Mouse (Mus musculus): ENCODE results near the gene Nhlrc3. TPM values are rescaled to one million over a fixed set of nuclear protein-coding genes. Genes with fewer than 3 reads are reported as not detected.

The Nhlrc3 gene
- polyA plus RNA-seq (2016; fragmentation: Nextera tagmentation; extraction: Ambion mirVana), result 9.3 and 9.9 TPM in 2 replicates

DNA sequence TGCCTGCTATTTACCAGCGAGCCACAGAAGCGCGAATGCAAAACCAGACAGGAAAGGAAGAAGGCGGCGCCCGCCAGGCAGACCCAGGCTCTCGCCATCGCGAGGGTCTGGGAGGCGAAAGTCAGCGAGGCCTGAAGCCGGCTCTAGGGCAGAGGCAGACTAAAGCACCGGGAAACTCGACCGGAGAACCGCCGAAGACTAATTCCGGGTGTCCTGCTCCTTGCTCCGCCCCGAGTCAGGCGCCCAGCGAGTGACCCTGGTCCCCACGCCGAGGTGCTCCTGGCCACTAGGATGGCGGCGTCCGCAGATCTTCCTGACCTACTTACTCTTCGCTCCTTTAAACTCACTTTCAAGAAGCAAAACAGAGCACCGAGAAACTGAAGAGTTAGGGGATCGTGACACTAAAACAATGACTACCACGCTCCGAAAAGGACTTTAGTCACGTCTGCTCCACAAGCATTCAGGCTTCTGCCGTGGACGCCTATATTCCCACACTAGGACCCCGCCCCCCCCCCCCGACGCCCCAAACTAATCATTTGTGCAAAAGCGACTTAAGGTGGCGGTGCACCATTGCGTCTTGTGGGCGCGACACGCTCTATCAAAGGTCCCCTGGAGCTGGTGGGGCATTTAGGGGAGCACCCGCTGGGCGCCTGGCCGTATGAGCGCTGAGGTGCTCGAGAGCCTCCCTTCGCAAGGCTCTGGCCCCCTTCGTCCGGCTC lies at the start of gene Nhlrc3, which contains the start of gene Proser1:
TSS of gene Nhlrc3 (minus strand) at position 287 of the 719 bp plus-strand sequence.
TSS of gene Proser1 (plus strand) at position 621 of the 719 bp plus-strand sequence.
- Histone ChIP-seq H3K36me3 (peaks cover 30% of the 10 kb centered on the region), H3K4me3 (peak within 1 kb of the TSS; percentile 83), H3K27ac (peak within 1 kb of the TSS; percentile 96), H3K4me1 (replicated peaks) (peaks cover 41% of the 10 kb centered on the region), H3K9me3 (no peaks in the 10 kb centered on the region), H3K27me3 (ENCODE audit: insufficient read depth, poor library complexity, severe bottlenecking) (no peaks in the 10 kb centered on the region)
- under 1% methylated on average over 52 of the region's 52 CpGs for WGBS
- peak; percentile 93 for DNase-seq (ENCODE audit: low spot score)

DNA sequence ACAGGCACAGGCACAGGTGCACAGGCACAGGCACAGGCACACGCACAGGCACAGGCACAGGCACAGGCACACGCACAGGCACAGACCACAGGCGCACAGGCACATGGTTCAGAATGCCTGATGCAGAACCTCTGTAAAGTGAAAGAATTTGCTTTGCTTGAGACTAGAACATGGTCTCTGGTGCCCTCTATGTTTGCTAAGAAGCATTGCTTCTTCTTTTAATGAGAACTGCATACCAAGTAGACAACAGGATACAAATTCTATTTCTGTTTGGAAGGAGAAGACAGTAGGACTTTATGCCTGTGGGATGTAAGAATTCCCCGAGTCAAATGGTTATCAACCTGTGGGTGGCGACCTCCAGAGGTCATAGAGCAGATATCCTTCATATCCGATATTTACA lies 39.3 kb upstream of the Nhlrc3 start:
- no peak for DNase-seq (ENCODE audit: low spot score)
- no peak overlapping the region for H3K27ac ChIP-seq
- WGBS, result 75% methylated on average over 6 of the region's 6 CpGs

DNA sequence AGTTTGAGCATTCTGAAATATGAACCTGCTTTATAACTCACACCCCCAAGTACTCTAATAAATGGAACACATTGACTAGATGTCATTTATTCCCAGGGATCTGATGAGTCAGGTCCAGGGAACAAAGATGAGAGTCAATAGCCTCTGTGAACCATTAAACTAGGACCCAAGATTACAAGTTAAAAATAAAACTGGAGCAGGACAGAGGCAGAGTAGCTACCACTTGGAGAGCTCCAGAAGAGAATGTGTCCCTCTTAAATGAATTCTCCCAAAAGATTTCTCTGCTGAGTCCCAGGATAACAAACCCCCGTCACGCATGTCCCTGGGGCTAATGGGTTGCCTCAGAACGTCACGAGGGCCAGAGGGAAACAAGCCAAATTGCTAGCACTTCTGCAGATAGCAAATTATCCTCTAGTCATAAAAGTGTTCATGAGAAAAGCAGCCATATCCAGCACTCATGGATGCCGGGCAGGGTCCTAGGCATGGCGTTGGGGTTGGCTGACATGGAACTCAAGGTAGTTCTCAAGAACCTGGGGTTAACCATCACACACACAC lies 35.3 kb upstream of the Nhlrc3 start:
- 89% methylated on average over 6 of the region's 6 CpGs for WGBS

More for the DNA sequence above, 39.3 kb upstream of the Nhlrc3 start:
- 0 out of 2 replicates have a peak, but pooled peaks cover 2% of the 10 kb centered on the region for H3K4me1 ChIP-seq (replicated peaks)
- no peaks in the 10 kb centered on the region for H3K36me3 ChIP-seq
- H3K9me3 ChIP-seq, result no peaks in the 10 kb centered on the region
- no peaks in the 10 kb centered on the region for H3K27me3 ChIP-seq (ENCODE audit: insufficient read depth, poor library complexity, severe bottlenecking)
- H3K4me3 ChIP-seq, result no peak overlapping the region

DNA sequence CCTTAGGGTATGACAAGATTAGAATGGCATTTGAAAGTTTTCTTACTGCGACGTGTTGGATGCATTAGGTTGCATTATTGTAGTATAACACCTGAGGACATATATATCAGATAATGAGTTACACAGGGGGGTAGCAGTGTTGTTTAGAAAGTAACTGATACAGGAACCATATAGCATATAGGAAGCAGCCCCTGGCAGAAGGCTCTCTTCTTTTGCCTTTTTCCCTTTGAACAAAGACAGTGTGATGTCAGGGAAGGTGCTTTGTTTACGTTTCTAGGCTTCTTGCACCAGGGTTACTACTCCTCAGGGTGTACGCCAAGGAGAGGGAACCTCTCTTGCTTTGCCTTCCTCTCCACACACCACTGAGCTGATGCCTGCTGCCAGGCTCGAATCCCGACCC lies 25.2 kb upstream of the Nhlrc3 start, which contains the start of gene Stoml3:
TSS of gene Stoml3 (plus strand) at position 301 of the 400 bp plus-strand sequence.
- WGBS, result 73% methylated on average over 6 of the region's 6 CpGs
- DNase-seq (ENCODE audit: low spot score), result no peak
- H3K4me1 ChIP-seq (replicated peaks), result peaks cover 6% of the 10 kb centered on the region

More for the DNA sequence above, 35.3 kb upstream of the Nhlrc3 start:
- no peak for DNase-seq (ENCODE audit: low spot score)
- no peaks in the 10 kb centered on the region for H3K27me3 ChIP-seq (ENCODE audit: insufficient read depth, poor library complexity, severe bottlenecking)
- H3K4me1 ChIP-seq (replicated peaks), result 0 out of 2 replicates have a peak, but pooled peaks cover 2% of the 10 kb centered on the region
- no peak overlapping the region for H3K4me3 ChIP-seq
- H3K9me3 ChIP-seq, result no peaks in the 10 kb centered on the region
- no peak overlapping the region for H3K27ac ChIP-seq
- H3K36me3 ChIP-seq, result no peaks in the 10 kb centered on the region

DNA sequence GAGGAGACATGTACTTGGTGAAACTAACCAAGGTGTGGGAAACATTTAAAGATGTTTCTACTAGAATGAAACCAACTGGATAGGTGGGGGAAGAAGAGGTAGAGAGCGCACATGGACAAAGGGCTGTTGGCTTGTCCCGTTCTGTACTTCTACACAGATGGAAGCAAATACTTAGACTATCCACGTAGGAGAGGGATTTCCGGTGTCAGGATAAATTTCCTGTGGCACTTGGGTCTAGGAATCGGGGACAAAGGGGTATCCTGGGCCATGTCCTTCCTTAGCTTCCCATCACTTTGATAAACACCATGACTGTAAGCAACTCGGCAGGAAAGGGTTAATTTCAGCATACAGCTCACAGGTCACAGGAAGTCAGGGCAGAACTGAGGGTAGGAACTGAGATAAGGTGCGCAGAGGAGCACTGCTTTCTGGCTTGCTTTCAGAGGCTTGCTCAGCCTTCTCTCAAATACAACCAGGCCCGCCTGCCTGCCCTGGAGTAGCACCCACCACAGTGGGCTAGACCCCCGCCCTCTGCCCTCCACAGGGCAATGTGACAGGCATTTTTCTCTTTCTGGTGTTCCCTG lies 24.0 kb upstream of the Nhlrc3 start:
- DNase-seq (ENCODE audit: low spot score), result no peak
- H3K27ac ChIP-seq, result peak overlapping the region; percentile 12; the same call in 1 of the 2 replicates
- no peaks in the 10 kb centered on the region for H3K9me3 ChIP-seq
- H3K36me3 ChIP-seq, result peaks cover 9% of the 10 kb centered on the region
- 72% methylated on average over 9 of the region's 9 CpGs for WGBS
- H3K27me3 ChIP-seq (ENCODE audit: insufficient read depth, poor library complexity, severe bottlenecking), result no peaks in the 10 kb centered on the region
- peaks cover 6% of the 10 kb centered on the region for H3K4me1 ChIP-seq (replicated peaks)
- H3K4me3 ChIP-seq, result no peak overlapping the region

More for the DNA sequence above, 25.2 kb upstream of the Nhlrc3 start, which contains the start of gene Stoml3:
- Histone ChIP-seq H3K4me3 (no peak within 1 kb of the TSS), H3K27ac (peak within 1 kb of the TSS; percentile 12; the same call in 1 of the 2 replicates), H3K9me3 (no peaks in the 10 kb centered on the region), H3K36me3 (no peaks in the 10 kb centered on the region), H3K27me3 (ENCODE audit: insufficient read depth, poor library complexity, severe bottlenecking) (no peaks in the 10 kb centered on the region)

DNA sequence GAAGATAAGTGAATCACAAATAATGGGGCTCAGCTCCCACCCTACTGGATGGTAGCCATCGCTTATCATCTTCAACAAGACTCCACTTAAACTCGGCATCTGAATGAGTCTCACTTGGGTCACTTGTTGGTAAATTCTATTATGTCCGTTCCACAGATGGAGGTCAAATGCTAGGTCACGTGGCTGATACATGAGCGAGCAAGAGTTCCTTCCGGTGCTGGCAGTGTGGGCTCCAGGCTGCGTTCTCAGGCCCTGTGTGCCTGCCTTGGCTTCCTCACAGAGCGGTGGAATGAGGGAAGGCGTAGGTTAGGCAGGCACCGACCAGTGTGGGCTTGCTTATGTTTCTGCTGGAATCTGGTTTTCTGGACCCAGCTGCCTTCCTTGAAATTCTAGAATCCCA lies 23.4 kb upstream of the Nhlrc3 start:
- H3K27me3 ChIP-seq (ENCODE audit: insufficient read depth, poor library complexity, severe bottlenecking), result no peaks in the 10 kb centered on the region
- H3K27ac ChIP-seq, result no peak overlapping the region
- DNase-seq (ENCODE audit: low spot score), result no peak
- H3K4me3 ChIP-seq, result no peak overlapping the region
- H3K9me3 ChIP-seq, result no peaks in the 10 kb centered on the region
- 79% methylated on average over 10 of the region's 10 CpGs for WGBS
- H3K4me1 ChIP-seq (replicated peaks), result peaks cover 6% of the 10 kb centered on the region
- peaks cover 14% of the 10 kb centered on the region for H3K36me3 ChIP-seq

DNA sequence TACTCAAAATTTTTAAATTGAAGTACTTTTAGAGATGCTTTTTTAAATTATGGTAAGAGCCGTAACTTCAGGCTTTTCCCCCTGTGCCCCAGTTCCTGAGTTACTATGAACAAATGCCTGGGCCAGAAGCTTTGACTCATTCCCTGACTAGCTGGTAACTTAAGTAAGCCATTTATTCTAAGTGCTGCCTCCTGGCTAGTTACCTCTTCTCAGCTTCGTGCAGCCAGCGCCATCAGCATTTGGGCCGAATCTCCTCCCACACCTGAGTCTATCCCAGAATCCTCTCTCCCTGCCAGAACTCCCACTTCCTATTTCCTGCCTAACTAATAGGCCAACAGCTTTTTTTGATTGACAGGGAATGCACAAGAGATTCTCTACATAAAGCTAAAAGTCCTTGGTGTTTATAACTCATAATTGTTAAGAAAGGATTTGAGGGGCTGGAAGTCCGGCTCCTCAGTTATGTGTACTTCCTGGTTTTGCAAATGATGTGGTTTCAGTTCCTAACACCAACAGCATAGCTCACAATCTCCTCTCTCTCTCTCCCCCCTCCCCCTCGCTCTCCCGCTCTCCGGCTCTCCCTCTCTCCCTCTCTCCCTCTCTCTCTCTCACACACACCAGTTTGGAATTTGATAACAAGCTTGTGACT lies 20.4 kb upstream of the Nhlrc3 start:
- DNase-seq (ENCODE audit: low spot score), result no peak
- H3K9me3 ChIP-seq, result no peaks in the 10 kb centered on the region
- peaks cover 44% of the 10 kb centered on the region for H3K36me3 ChIP-seq
- no peak overlapping the region for H3K27ac ChIP-seq
- no peak overlapping the region for H3K4me3 ChIP-seq
- H3K27me3 ChIP-seq (ENCODE audit: insufficient read depth, poor library complexity, severe bottlenecking), result no peaks in the 10 kb centered on the region
- H3K4me1 ChIP-seq (replicated peaks), result peaks cover 6% of the 10 kb centered on the region
- 93% methylated on average over 8 of the region's 8 CpGs for WGBS

DNA sequence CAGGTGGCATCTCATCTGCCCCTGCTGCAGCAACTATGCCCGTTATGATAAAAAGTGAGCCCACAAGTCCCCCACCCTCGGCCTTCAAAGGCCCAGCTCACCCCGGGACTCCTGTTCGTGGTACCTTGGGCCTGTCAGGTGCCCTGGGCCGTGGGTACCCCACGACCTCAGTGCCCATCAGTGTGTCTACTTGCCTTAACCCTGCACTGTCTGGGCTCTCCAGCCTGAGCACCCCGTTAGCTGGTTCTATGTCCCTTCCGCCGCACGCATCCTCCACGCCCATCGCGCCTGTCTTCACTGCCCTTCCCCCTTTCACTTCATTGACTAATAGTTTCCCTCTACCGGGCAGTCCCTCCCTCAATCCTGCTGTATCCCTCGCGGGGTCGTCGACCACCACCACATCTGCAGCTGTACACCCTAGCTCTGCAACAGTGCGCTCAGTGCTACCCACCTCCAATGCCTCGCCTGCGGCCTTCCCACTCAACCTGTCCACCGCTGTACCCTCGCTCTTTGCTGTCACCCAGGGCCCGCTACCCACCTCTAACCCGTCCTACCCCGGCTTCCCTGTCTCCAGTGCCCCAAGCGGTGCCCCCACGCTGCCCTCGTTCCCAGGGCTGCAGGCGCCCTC lies 15.4 kb upstream of the Nhlrc3 start:
- Histone ChIP-seq H3K27ac (no peak overlapping the region), H3K36me3 (peaks cover 93% of the 10 kb centered on the region), H3K9me3 (no peaks in the 10 kb centered on the region), H3K4me3 (no peak overlapping the region), H3K4me1 (replicated peaks) (no peaks in the 10 kb centered on the region), H3K27me3 (ENCODE audit: insufficient read depth, poor library complexity, severe bottlenecking) (no peaks in the 10 kb centered on the region)
- 96% methylated on average over 30 of the region's 30 CpGs for WGBS
- DNase-seq (ENCODE audit: low spot score), result no peak

DNA sequence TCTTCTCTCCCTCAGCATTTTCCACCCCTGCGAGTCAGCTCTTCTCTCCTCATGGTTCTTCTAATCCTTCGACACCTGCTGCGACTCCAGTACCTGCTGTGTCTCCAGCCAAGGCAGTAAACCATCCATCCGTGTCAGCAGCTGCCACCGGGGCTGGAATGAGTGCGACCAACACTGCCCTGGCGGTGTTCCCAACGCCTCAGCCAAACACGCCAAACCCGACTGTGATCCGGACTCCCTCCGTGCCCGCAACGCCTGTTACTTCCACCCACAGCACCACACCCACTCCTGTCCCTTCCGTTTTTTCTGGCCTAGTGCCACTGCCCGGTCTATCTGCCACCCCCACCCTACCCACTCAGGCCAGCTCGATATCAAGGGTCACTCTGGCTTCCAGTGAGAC lies 14.3 kb upstream of the Nhlrc3 start:
- Histone ChIP-seq H3K27ac (no peak overlapping the region), H3K9me3 (no peaks in the 10 kb centered on the region), H3K36me3 (peaks cover 98% of the 10 kb centered on the region), H3K4me1 (replicated peaks) (no peaks in the 10 kb centered on the region), H3K27me3 (ENCODE audit: insufficient read depth, poor library complexity, severe bottlenecking) (no peaks in the 10 kb centered on the region), H3K4me3 (no peak overlapping the region)
- WGBS, result 91% methylated on average over 17 of the region's 17 CpGs
- DNase-seq (ENCODE audit: low spot score), result no peak

DNA sequence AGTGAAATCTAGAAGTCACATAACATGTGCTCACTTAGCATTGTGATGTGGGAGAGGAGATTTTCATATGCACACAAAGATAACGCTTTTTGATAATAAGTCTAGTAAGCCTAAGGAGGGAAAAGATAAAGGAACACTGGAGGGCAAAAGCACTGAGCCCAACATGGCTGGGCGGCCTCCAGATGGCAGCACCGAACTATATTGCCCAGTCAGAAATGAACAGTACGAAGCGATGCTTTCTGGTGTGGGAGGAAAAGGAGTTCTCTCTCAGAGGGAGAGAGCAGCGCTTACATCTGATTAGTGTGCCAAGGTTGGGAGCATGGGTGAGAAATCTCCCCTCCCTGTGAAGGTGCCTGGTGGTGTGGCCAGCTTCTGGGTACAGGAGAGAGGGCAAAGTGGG lies 12.8 kb upstream of the Nhlrc3 start:
- Histone ChIP-seq H3K36me3 (peaks cover 98% of the 10 kb centered on the region), H3K27ac (no peak overlapping the region), H3K4me3 (no peak overlapping the region), H3K4me1 (replicated peaks) (no peaks in the 10 kb centered on the region), H3K9me3 (no peaks in the 10 kb centered on the region), H3K27me3 (ENCODE audit: insufficient read depth, poor library complexity, severe bottlenecking) (no peaks in the 10 kb centered on the region)
- WGBS, result 68% methylated on average over 6 of the region's 6 CpGs
- DNase-seq (ENCODE audit: low spot score), result peak; percentile 26

DNA sequence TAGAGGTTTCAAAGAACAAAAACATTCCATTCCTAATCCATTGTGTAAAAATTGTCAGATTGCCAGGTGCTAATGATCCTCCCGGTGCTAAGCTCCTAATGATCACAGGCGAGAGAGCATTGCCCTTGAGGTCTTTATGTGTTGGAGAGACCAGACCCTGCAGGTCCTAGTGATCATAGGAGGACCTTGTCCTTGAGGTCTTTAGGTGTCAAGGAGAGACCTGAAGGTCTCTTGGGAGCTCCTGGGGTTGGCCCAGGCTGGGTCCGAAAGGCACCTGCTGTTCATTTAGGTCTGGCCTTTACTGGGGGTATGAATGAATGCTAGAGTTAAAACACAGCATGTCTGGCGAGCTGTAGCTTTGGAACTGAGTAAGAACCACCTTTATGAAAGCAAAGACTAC lies 11.0 kb upstream of the Nhlrc3 start:
- Histone ChIP-seq H3K4me1 (replicated peaks) (no peaks in the 10 kb centered on the region), H3K9me3 (no peaks in the 10 kb centered on the region), H3K4me3 (no peak overlapping the region), H3K36me3 (peaks cover 98% of the 10 kb centered on the region), H3K27ac (no peak overlapping the region), H3K27me3 (ENCODE audit: insufficient read depth, poor library complexity, severe bottlenecking) (no peaks in the 10 kb centered on the region)
- 87% methylated on average over 4 of the region's 4 CpGs for WGBS
- DNase-seq (ENCODE audit: low spot score), result no peak

DNA sequence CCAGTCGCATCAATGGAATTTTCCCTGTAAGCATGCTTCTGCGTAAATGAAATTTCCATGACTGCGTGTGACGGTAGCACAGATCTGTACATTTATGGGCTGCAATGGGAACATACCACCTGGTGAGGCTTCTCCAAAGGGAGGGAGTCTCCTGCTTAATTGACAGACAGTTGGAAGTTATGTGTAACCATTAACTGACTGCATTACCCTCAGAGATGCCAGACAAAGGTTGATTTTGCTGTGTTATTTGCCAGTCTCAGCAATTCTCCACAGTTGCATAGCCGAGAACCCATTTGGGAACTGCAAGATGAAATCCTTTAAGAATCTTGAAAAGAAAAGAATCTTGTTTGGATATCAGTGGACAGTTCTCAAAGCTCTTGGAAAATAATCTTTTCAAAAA lies 8.9 kb upstream of the Nhlrc3 start:
- 96% methylated on average over 5 of the region's 5 CpGs for WGBS
- no peak overlapping the region for H3K4me3 ChIP-seq
- H3K27ac ChIP-seq, result no peak overlapping the region
- DNase-seq (ENCODE audit: low spot score), result no peak
- H3K9me3 ChIP-seq, result no peaks in the 10 kb centered on the region
- H3K27me3 ChIP-seq (ENCODE audit: insufficient read depth, poor library complexity, severe bottlenecking), result no peaks in the 10 kb centered on the region
- H3K36me3 ChIP-seq, result peaks cover 90% of the 10 kb centered on the region
- peaks cover 5% of the 10 kb centered on the region; the same call in 1 of the 2 replicates for H3K4me1 ChIP-seq (replicated peaks)
